Mouse (Mus musculus) C2C12 (cell line): ENCODE results near the gene Serpine2. TPM values are rescaled to one million over a fixed set of nuclear protein-coding genes. Genes with fewer than 3 reads are reported as not detected.

ENCODE experiments used
- H3K27me3 ChIP-seq: one replicate; pipeline ENCODE4 v1.6.1; 2011; ENCODE audit not compliant: control insufficient read depth, insufficient read depth, insufficient read length
- H3K36me3 ChIP-seq: one replicate; pipeline ENCODE4 v1.6.1; 2011; ENCODE audit not compliant: control insufficient read depth, insufficient read depth
- H3K4me3 ChIP-seq: one replicate; pipeline ENCODE4 v1.5.1; 2011; ENCODE audit warnings: mild to moderate bottlenecking, control low read depth; ENCODE audit not compliant: poor library complexity, insufficient read depth, severe bottlenecking
- H3K79me2 ChIP-seq: one replicate; pipeline ENCODE4 v1.6.1; 2011; ENCODE audit not compliant: control insufficient read depth, insufficient read depth
- H3K79me3 ChIP-seq: one replicate; pipeline ENCODE4 v1.6.1; 2011; ENCODE audit warnings: low read depth, control low read depth
- H3ac ChIP-seq: one replicate; pipeline ENCODE3; 2011; ENCODE audit warnings: low read depth; ENCODE audit not compliant: control insufficient read depth, insufficient read length
- CEBPB ChIP-seq: IDR thresholded peaks from one replicate; pipeline ENCODE4 v1.6.1; 2011; ENCODE audit warnings: low read depth, mild to moderate bottlenecking, control low read depth, moderate library complexity
- CTCF ChIP-seq: IDR thresholded peaks from one replicate; pipeline ENCODE4 v1.5.1; 2011; ENCODE audit not compliant: control insufficient read depth, insufficient read depth, insufficient read length
- FOSL1 ChIP-seq: IDR thresholded peaks from one replicate; pipeline ENCODE4 v1.8.0; 2011; ENCODE audit warnings: mild to moderate bottlenecking, low read length; ENCODE audit not compliant: poor library complexity, insufficient read depth, severe bottlenecking
- MAX ChIP-seq: IDR thresholded peaks from one replicate; pipeline ENCODE4 v1.6.1; 2011; ENCODE audit warnings: mild to moderate bottlenecking, control low read depth
- MYOD1 ChIP-seq: IDR thresholded peaks from one replicate; pipeline ENCODE4 v1.6.1; 2011; ENCODE audit warnings: low read depth; ENCODE audit not compliant: control insufficient read depth, insufficient read length
- MYOG ChIP-seq: IDR thresholded peaks from one replicate; pipeline ENCODE4 v1.6.1; 2011; ENCODE audit not compliant: control insufficient read depth, insufficient read length; ENCODE audit errors: extremely low read depth
- USF1 ChIP-seq: IDR thresholded peaks from one replicate; pipeline ENCODE4 v1.6.1; 2011; ENCODE audit warnings: low read depth, mild to moderate bottlenecking, control low read depth, moderate library complexity
- polyA plus RNA-seq: library from polyadenylated mRNA; unstranded; fragments of >200 nt; fragmentation: generic; extraction: Trizol; gene quantifications from one replicate; pipeline ENCODE4 v1.2.1, GENCODE M21; 2012; ENCODE audit warnings: missing spikeins

The Serpine2 gene
- polyA plus RNA-seq, 1 experiment = 46.4 TPM

DNA sequence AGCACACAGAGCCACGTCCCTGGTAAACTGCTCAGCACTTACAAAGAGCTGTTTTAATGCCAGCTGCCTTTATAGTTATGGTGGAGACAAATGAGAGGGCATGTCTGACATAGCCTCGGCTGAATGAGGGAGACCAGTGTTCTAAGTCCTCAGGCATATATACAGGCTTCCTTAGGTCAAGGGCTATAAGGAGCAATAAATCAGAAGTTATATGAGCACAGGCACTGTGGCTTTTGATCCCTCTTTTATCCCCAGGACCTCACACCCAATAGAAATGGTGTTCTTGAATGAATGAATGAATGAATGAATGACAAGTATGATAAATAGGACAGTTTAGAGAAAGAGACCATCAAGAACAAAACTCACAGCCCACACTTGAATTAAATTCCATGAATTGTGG is 102.0 kb downstream of the Serpine2 start:
- Histone ChIP-seq H3K27me3 (no peaks in the 10 kb centered on the region), H3K36me3 (no peaks in the 10 kb centered on the region), H3K79me2 (peaks cover 52% of the 10 kb centered on the region), H3ac (no peak overlapping the region), H3K4me3 (no peak overlapping the region), H3K79me3 (peaks cover 15% of the 10 kb centered on the region)
- TF ChIP-seq USF1 = no peak
- TF ChIP-seq CTCF = no peak
- TF ChIP-seq FOSL1 = no peak
- TF ChIP-seq MYOG = no peak
- TF ChIP-seq CEBPB = no peak
- TF ChIP-seq MAX = no peak
- no peak for TF ChIP-seq MYOD1

GRCm38 (mm10) chr1:79757597-79757996 is 103.4 kb downstream of the Serpine2 start:
- H3ac ChIP-seq = no peak overlapping the region
- peaks cover 18% of the 10 kb centered on the region for H3K79me3 ChIP-seq
- H3K27me3 ChIP-seq = no peaks in the 10 kb centered on the region
- H3K36me3 ChIP-seq = no peaks in the 10 kb centered on the region
- peaks cover 58% of the 10 kb centered on the region for H3K79me2 ChIP-seq
- H3K4me3 ChIP-seq = no peak overlapping the region
- TF ChIP-seq FOSL1 (no peak), MYOD1 (no peak), CEBPB (no peak), CTCF (no peak), MYOG (no peak), USF1 (no peak), MAX (no peak)

GRCm38 (mm10) chr1:79757161-79757560 is 103.8 kb downstream of the Serpine2 start:
- Histone ChIP-seq H3K4me3 (no peak overlapping the region), H3K27me3 (no peaks in the 10 kb centered on the region), H3K79me3 (peaks cover 18% of the 10 kb centered on the region), H3K36me3 (no peaks in the 10 kb centered on the region), H3K79me2 (peaks cover 62% of the 10 kb centered on the region), H3ac (no peak overlapping the region)
- TF ChIP-seq MYOG = no peak
- TF ChIP-seq USF1 = no peak
- no peak for TF ChIP-seq CTCF
- TF ChIP-seq FOSL1 = no peak
- TF ChIP-seq MYOD1 = no peak
- no peak for TF ChIP-seq CEBPB
- TF ChIP-seq MAX = no peak

- H3ac ChIP-seq = no peak overlapping the region
- H3K27me3 ChIP-seq = no peaks in the 10 kb centered on the region
- no peak for TF ChIP-seq CEBPB
- no peak for TF ChIP-seq FOSL1
- no peak for TF ChIP-seq MAX
- TF ChIP-seq MYOD1 = no peak
- peaks cover 68% of the 10 kb centered on the region for H3K79me2 ChIP-seq
- no peaks in the 10 kb centered on the region for H3K36me3 ChIP-seq
- H3K4me3 ChIP-seq = no peak overlapping the region
- H3K79me3 ChIP-seq = peaks cover 20% of the 10 kb centered on the region
These were observed 104.6 kb downstream of the Serpine2 start for GRCm38 (mm10) chr1:79756417-79756816.

DNA sequence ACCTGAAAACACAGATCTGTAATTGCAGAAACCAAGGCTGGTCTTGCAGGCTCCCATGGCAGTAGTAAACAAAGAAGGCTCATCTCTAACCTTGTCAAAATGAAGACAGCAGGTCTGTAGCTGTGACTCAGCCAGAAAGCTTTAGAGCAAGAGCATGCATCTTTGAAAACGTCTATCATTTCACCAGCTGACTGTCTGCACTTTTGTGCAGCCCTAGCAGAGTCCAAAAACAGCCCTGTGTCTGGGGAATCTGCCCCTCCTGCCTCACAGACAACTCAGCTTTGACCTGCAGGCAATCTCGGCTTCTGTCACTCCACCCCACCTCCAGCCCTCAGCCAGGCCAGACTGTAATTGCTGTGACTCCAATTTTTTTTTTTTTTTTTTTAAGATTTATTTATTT is 105.6 kb downstream of the Serpine2 start:
- Histone ChIP-seq H3K79me3 (peaks cover 17% of the 10 kb centered on the region), H3K27me3 (no peaks in the 10 kb centered on the region), H3ac (no peak overlapping the region), H3K36me3 (no peaks in the 10 kb centered on the region), H3K79me2 (peaks cover 58% of the 10 kb centered on the region), H3K4me3 (no peak overlapping the region)
- TF ChIP-seq FOSL1 (no peak), MAX (no peak), MYOG (no peak), CTCF (no peak), CEBPB (no peak), MYOD1 (no peak), USF1 (no peak)

GRCm38 (mm10) chr1:79754936-79755335 is 106.0 kb downstream of the Serpine2 start:
- Histone ChIP-seq H3K79me3 (peaks cover 18% of the 10 kb centered on the region), H3K79me2 (peaks cover 53% of the 10 kb centered on the region), H3K27me3 (no peaks in the 10 kb centered on the region), H3K36me3 (no peaks in the 10 kb centered on the region), H3ac (no peak overlapping the region), H3K4me3 (no peak overlapping the region)
- no peak for TF ChIP-seq USF1
- TF ChIP-seq CTCF = no peak
- no peak for TF ChIP-seq MYOD1
- TF ChIP-seq MYOG = no peak
- TF ChIP-seq FOSL1 = no peak
- no peak for TF ChIP-seq MAX
- TF ChIP-seq CEBPB = no peak
